Mouse (Mus musculus) heart, embryonic 16.5 days (tissue): ENCODE data around the gene Mfap1a. TPM values are rescaled to one million over a fixed set of nuclear protein-coding genes. Genes with fewer than 3 reads are reported as not detected.
"Not testable (repeated sequence)": the region's sequence is repeated elsewhere in the genome, so short reads cannot be mapped to it uniquely, and the experiment has no call there.

Experiments
- ATAC-seq: fragments of 200-750 bp; cut with Nextera tagmentation; replicated peaks from 2 replicates; pipeline ENCODE4 v1.8.0; 2017; ENCODE audit warnings: moderate number of reproducible peaks; ENCODE audit not compliant: insufficient read depth, low FRiP score; ENCODE audit errors: extremely low read depth
- H3K27ac ChIP-seq: fragments of 300-500 bp; sonication (generic); 2 replicates; pipeline ENCODE4 v1.5.1; 2014; ENCODE audit warnings: mild to moderate bottlenecking, low read length, control low read depth, moderate library complexity
- H3K27me3 ChIP-seq: fragments of 300-500 bp; sonication (generic); 2 replicates; pipeline ENCODE4 v1.6.1; 2014; ENCODE audit warnings: low read length, mixed read lengths; ENCODE audit not compliant: control insufficient read depth, insufficient read depth
- H3K36me3 ChIP-seq: fragments of 300-500 bp; sonication (generic); 2 replicates; pipeline ENCODE4 v1.6.1; 2014; ENCODE audit not compliant: control insufficient read depth, insufficient read depth
- H3K4me1 ChIP-seq: fragments of 300-500 bp; sonication (generic); 2 replicates; pipeline ENCODE4 v1.6.1; 2014; ENCODE audit warnings: low read length, mixed read lengths; ENCODE audit not compliant: control insufficient read depth, insufficient read depth
- H3K4me2 ChIP-seq: fragments of 300-500 bp; sonication (generic); 2 replicates; pipeline ENCODE4 v1.6.1; 2014; ENCODE audit warnings: low read depth, mild to moderate bottlenecking, control low read depth, low read length
- H3K4me3 ChIP-seq: fragments of 300-500 bp; sonication (generic); 2 replicates; pipeline ENCODE4 v1.5.1; 2014; ENCODE audit warnings: mild to moderate bottlenecking, control low read depth, low read length
- H3K9ac ChIP-seq: fragments of 300-500 bp; sonication (generic); 2 replicates; pipeline ENCODE4 v1.6.1; 2014; ENCODE audit warnings: low read length, control low read depth
- H3K9me3 ChIP-seq: fragments of 300-500 bp; sonication (generic); replicated peaks from 2 replicates; pipeline ENCODE4 v1.6.1; 2016; ENCODE audit warnings: low read length; ENCODE audit not compliant: control insufficient read depth
- WGBS: fragments of 180-500 bp; shearing (Covaris S2); extraction: QIAGEN DNeasy Blood & Tissue Kit; methylation state at CpG from one replicate; pipeline ENCODE4 v1.1.7; 2014; 5-methylcytosine and 5-hydroxymethylcytosine counted together
- polyA plus RNA-seq: library from polyadenylated mRNA; unstranded; fragments of >200 nt; fragmentation: Nextera tagmentation; extraction: Ambion mirVana; gene quantifications from 2 replicates; pipeline ENCODE4 v1.2.1, GENCODE M21; 2015

The Mfap1a gene
- polyA plus RNA-seq, 1 experiment from 2014 or later, result 25.3 TPM

DNA sequence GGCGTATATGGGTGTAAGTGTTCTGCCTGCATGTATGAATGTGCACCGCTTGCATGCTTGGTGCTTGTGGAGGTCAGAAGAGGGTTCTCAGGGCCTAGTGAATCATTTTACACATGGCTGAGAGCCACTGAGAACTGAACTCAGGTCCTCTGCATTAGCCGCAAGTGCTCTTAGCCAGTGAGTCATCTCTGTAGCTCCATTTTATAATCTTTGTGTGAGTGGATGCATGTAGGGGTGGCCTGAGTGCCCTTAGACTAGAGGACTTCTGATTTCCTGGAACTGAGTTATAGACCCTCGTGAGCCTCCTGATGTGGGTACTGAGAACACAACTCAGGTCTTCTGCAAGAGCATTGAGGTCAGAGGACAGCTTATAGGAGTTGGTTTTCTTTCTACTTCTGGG, 7.7 kb upstream of the Mfap1a start:
- Histone ChIP-seq H3K4me1 (peaks cover 3% of the 10 kb centered on the region; the same call in 1 of the 2 replicates), H3K9ac (no peak overlapping the region), H3K27ac (no peak overlapping the region), H3K36me3 (peaks cover 19% of the 10 kb centered on the region; the same call in 1 of the 2 replicates), H3K27me3 (no peaks in the 10 kb centered on the region), H3K4me3 (no peak overlapping the region), H3K4me2 (no peak overlapping the region), H3K9me3 (no peaks in the 10 kb centered on the region)
- no peak for ATAC-seq
- WGBS, result 92% methylated on average over 4 of the region's 4 CpGs

- H3K4me2 ChIP-seq, H3K27ac ChIP-seq, H3K27me3 ChIP-seq, ATAC-seq, H3K4me3 ChIP-seq, H3K4me1 ChIP-seq, H3K9ac ChIP-seq, H3K9me3 ChIP-seq: not testable (repeated sequence)
- H3K36me3 ChIP-seq, result peaks cover 19% of the 10 kb centered on the region; the same call in 1 of the 2 replicates
- WGBS, result 93% methylated on average over 4 of the region's 5 CpGs
Measured at GRCm38 (mm10) chr2:121512991-121513765, 6.7 kb upstream of the Mfap1a start.

GRCm38 (mm10) chr2:121511401-121511800, 4.9 kb upstream of the Mfap1a start:
- Histone ChIP-seq H3K27me3 (no peaks in the 10 kb centered on the region), H3K4me3 (no peak overlapping the region), H3K4me1 (peaks cover 11% of the 10 kb centered on the region), H3K9me3 (no peaks in the 10 kb centered on the region), H3K9ac (no peak overlapping the region), H3K4me2 (no peak overlapping the region), H3K36me3 (peaks cover 12% of the 10 kb centered on the region; the same call in 1 of the 2 replicates), H3K27ac (no peak overlapping the region)
- WGBS, result 85% methylated on average over 8 of the region's 8 CpGs
- ATAC-seq, result no peak

DNA sequence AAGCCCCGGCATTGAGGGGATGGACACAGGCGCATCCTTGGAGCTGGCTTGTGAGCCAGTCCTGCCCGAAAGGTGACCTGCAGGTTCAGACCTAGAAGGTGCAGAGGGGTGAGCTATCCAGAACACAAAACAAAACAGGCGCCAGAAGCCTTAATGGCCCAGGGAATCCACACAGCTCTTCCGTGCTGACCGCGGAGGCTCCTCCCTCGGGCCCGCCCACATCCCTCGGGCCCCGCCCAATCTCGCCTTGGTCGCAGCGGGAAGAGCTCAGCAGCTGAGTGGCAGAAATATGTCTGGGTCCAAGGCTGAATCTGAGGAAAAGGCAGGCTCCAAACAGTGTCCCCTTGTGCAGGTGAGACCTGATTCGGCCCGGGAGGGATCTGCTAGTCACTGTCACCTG, 3.1 kb upstream of the Mfap1a start:
- H3K4me3 ChIP-seq, result peak overlapping the region; percentile 50
- H3K4me1 ChIP-seq, result peaks cover 11% of the 10 kb centered on the region
- H3K9ac ChIP-seq, result peak overlapping the region; percentile 61
- 21% methylated on average over 16 of the region's 16 CpGs for WGBS
- H3K27ac ChIP-seq, result no peak overlapping the region
- H3K36me3 ChIP-seq, result peaks cover 12% of the 10 kb centered on the region; the same call in 1 of the 2 replicates
- H3K4me2 ChIP-seq, result peak overlapping the region; percentile 63
- no peaks in the 10 kb centered on the region for H3K27me3 ChIP-seq
- ATAC-seq, result peak; percentile 54
- no peaks in the 10 kb centered on the region for H3K9me3 ChIP-seq

- Histone ChIP-seq H3K9ac (no peak overlapping the region; the same call in 1 of the 2 replicates), H3K4me3 (peak overlapping the region; percentile 69), H3K27me3 (no peaks in the 10 kb centered on the region), H3K4me1 (peaks cover 11% of the 10 kb centered on the region), H3K36me3 (peaks cover 12% of the 10 kb centered on the region; the same call in 1 of the 2 replicates), H3K27ac (no peak overlapping the region), H3K9me3 (no peaks in the 10 kb centered on the region), H3K4me2 (peak overlapping the region; percentile 83)
- 68% methylated on average over 2 of the region's 2 CpGs for WGBS
- no peak for ATAC-seq
Measured at GRCm38 (mm10) chr2:121507951-121508330, 1.5 kb upstream of the Mfap1a start.

GRCm38 (mm10) chr2:121507173-121507950, 897 bp upstream of the Mfap1a start:
- peaks cover 11% of the 10 kb centered on the region for H3K4me1 ChIP-seq
- H3K9ac ChIP-seq, result peak overlapping the region; percentile 76
- no peaks in the 10 kb centered on the region for H3K9me3 ChIP-seq
- 11% methylated on average over 12 of the region's 12 CpGs for WGBS
- H3K4me3 ChIP-seq, result peak overlapping the region; percentile 69
- ATAC-seq, result no peak
- peak overlapping the region; percentile 83 for H3K4me2 ChIP-seq
- H3K36me3 ChIP-seq, result peaks cover 10% of the 10 kb centered on the region; the same call in 1 of the 2 replicates
- no peaks in the 10 kb centered on the region for H3K27me3 ChIP-seq
- H3K27ac ChIP-seq, result no peak overlapping the region

DNA sequence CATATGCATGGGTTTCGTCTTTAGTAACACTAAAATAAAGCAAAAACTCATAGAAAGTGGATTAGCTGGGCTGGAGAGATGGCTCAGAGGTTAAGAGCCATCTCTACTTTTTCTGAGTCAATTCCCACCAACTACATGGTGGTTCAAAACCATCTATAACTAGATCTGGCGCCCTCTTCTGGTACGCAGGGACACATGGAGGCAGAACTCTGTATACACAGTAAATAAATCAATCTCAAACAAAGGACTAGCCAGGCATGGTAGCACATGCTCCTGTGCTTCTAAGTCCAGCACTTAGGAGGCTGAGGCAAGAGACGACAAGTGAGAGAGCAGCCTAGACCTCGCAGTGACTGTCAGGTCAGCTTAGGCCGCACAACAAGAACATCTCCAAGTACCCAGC, 4.9 kb downstream of the Mfap1a start:
- 100% methylated on average over 1 of the region's 6 CpGs for WGBS
- ATAC-seq, H3K27me3 ChIP-seq, H3K4me2 ChIP-seq, H3K4me3 ChIP-seq, H3K9ac ChIP-seq, H3K9me3 ChIP-seq, H3K4me1 ChIP-seq, H3K36me3 ChIP-seq, H3K27ac ChIP-seq: not testable (repeated sequence)

GRCm38 (mm10) chr2:121484403-121484802, 22.1 kb downstream of the Mfap1a start:
- H3K9ac ChIP-seq, ATAC-seq, H3K4me2 ChIP-seq, H3K36me3 ChIP-seq, H3K27ac ChIP-seq, H3K4me1 ChIP-seq, H3K4me3 ChIP-seq, H3K27me3 ChIP-seq, H3K9me3 ChIP-seq: not testable (repeated sequence)
- 50% methylated on average over 1 of the region's 2 CpGs for WGBS

DNA sequence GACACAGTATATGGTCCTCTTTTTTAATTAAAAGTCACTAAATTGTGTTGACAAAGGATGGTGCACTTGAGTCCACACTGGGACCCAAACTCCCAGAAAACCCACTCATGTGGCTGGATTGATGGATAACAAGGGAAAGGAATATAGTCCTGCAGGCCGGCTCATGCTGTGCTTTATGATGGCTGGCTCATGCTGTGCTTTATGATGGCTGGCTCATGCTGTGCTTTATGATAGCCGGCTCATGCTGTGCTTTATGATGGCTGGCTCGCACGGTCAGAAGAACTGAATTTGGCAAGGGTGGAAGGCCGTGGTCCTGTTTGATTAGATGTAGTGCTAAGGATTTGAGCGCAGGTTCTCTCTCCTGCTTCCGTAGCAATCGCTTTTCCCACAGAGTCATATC, 22.9 kb downstream of the Mfap1a start:
- Histone ChIP-seq H3K4me3 (no peak overlapping the region), H3K4me2 (no peak overlapping the region), H3K36me3 (no peaks in the 10 kb centered on the region), H3K9ac (no peak overlapping the region), H3K9me3 (no peaks in the 10 kb centered on the region), H3K27ac (no peak overlapping the region), H3K4me1 (no peaks in the 10 kb centered on the region), H3K27me3 (no peaks in the 10 kb centered on the region)
- no peak for ATAC-seq
- WGBS, result 77% methylated on average over 8 of the region's 8 CpGs
